Mouse (Mus musculus): Measurements from ENCODE around the gene Ccnb1. TPM values are rescaled to one million over a fixed set of nuclear protein-coding genes. Genes with fewer than 3 reads are reported as not detected.

The Ccnb1 gene
- polyA plus RNA-seq, 1 experiment from 2014 or later: 214 TPM

DNA sequence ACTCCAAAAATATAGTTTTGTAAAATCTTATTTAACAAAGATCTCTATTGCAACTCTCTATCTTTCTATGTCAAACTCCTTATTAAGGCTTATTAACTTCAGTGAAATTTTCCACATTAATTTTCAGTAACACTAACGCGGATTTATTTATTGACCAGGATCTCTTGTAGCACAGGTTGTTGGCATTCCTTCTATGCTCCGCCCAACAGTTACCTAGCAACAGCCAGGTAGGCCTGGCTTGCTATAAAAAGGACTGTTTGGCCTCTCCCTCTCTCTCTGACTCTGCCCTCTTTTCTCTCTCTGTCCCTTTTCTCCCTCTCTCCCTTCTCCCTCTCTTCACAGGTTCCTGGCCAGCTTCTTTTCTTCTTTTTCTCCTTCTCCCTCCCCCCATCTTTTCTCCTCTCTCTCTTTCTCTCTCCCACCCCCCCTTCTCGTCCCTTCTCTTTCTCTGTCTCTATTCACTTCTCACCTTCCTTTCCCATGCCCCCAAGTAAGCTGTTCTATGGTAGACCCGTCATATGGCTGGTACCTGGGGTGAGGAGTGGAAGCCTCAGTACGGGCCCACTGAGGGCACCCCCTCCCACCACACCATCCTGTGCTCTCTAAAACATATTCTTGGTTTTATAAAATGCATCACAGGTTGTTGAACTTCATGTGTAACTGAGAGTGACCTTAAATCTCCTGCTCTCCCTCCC is 1.1 kb upstream of the Ccnb1 start:
- H3K4me1 ChIP-seq (ENCODE audit: control insufficient read depth in 2 of 2, insufficient read depth in 2 of 2, low read length in 2 of 2): peaks cover 5 to 28% of the 10 kb centered on the region in 2 experiments
- WGBS: 79% methylated on average over 6 of the region's 6 CpGs
- no peak overlapping the region for H3K9ac ChIP-seq (ENCODE audit: low read length)
- no peaks in the 10 kb centered on the region for H3K9me3 ChIP-seq (ENCODE audit: control insufficient read depth, low read length)
- peaks cover 26% of the 10 kb centered on the region for H3K36me3 ChIP-seq (ENCODE audit: control insufficient read depth, insufficient read depth, low read length)
- no peaks in the 10 kb centered on the region for H3K27me3 ChIP-seq (ENCODE audit: control insufficient read depth, insufficient read depth, low read length)
- ATAC-seq (ENCODE audit: insufficient number of reproducible peaks, insufficient read depth, low FRiP score, low read depth): no peak
- H3K4me2 ChIP-seq (ENCODE audit: low read length): no peak overlapping the region
- no peak overlapping the region for H3K4me3 ChIP-seq (ENCODE audit: control insufficient read depth in 1 of 2, insufficient read depth in 1 of 2, low read depth in 1 of 2, low read length in 2 of 2)
- no peak overlapping the region for H3K27ac ChIP-seq (replicated peaks in 1 of 2; ENCODE audit: control insufficient read depth in 1 of 2, insufficient read depth in 1 of 2, low read depth in 2 of 2, low read length in 2 of 2)

DNA sequence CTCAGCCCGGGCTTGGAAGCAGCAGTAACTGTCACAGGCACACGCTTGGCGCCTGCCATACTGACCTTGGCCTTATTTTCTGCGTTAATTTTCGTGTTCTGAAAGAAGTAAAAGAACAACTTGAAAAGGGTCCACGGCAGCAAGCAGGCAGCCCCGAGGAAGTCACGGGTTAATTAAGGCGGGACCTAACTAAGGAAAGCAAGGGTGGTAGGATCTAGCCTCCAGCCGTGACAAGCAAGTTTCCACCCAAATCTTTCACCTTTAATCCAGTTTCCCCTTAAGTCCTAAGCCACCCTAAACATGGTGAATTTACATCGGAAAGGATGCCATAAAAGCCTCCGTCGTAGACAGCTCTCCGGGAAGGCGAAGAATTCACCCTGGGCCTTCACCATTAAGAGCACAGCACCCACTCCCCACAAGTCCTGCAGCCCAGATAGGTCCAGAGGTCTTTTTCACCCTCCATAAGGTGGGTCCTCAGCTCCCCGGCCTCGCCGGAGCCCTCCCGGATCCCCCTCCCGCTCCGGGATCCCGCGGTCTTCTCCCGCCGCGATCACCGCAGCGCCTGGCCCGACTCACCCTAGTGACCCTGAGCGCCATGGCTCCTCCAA is 460 bp downstream of the Ccnb1 start:
- peak overlapping the region; percentile 48 to 65 for H3K27ac ChIP-seq (replicated peaks in 1 of 2; ENCODE audit: control insufficient read depth in 1 of 2, insufficient read depth in 1 of 2, low read depth in 2 of 2, low read length in 2 of 2)
- peak; percentile 4; the same call in 1 of the 2 replicates for ATAC-seq (ENCODE audit: insufficient number of reproducible peaks, insufficient read depth, low FRiP score, low read depth)
- H3K4me2 ChIP-seq (ENCODE audit: low read length): peak overlapping the region; percentile 93
- H3K4me1 ChIP-seq (ENCODE audit: control insufficient read depth in 2 of 2, insufficient read depth in 2 of 2, low read length in 2 of 2): peaks cover 5 to 31% of the 10 kb centered on the region in 2 experiments
- no peaks in the 10 kb centered on the region for H3K27me3 ChIP-seq (ENCODE audit: control insufficient read depth, insufficient read depth, low read length)
- WGBS: under 1% methylated on average over 29 of the region's 30 CpGs
- peaks cover 41% of the 10 kb centered on the region for H3K36me3 ChIP-seq (ENCODE audit: control insufficient read depth, insufficient read depth, low read length)
- no peaks in the 10 kb centered on the region for H3K9me3 ChIP-seq (ENCODE audit: control insufficient read depth, low read length)
- H3K9ac ChIP-seq (ENCODE audit: low read length): peak overlapping the region; percentile 91
- peak overlapping the region; percentile 81 to 94 for H3K4me3 ChIP-seq (ENCODE audit: control insufficient read depth in 1 of 2, insufficient read depth in 1 of 2, low read depth in 1 of 2, low read length in 2 of 2)

- Histone ChIP-seq H3K4me3 (ENCODE audit: control insufficient read depth in 1 of 2, insufficient read depth in 1 of 2, low read depth in 1 of 2, low read length in 2 of 2) (no peak overlapping the region), H3K27ac (replicated peaks in 1 of 2; ENCODE audit: control insufficient read depth in 1 of 2, insufficient read depth in 1 of 2, low read depth in 2 of 2, low read length in 2 of 2) (no peak overlapping the region), H3K4me2 (ENCODE audit: low read length) (no peak overlapping the region), H3K9me3 (ENCODE audit: control insufficient read depth, low read length) (no peaks in the 10 kb centered on the region), H3K4me1 (ENCODE audit: control insufficient read depth in 2 of 2, insufficient read depth in 2 of 2, low read length in 2 of 2) (peaks cover 0 to 10% of the 10 kb centered on the region in 2 experiments; a peak in 2 of 4 replicates), H3K27me3 (ENCODE audit: control insufficient read depth, insufficient read depth, low read length) (no peaks in the 10 kb centered on the region), H3K36me3 (ENCODE audit: control insufficient read depth, insufficient read depth, low read length) (peaks cover 48% of the 10 kb centered on the region), H3K9ac (ENCODE audit: low read length) (no peak overlapping the region)
- no peak for ATAC-seq (ENCODE audit: insufficient number of reproducible peaks, insufficient read depth, low FRiP score, low read depth)
- 72% methylated on average over 3 of the region's 3 CpGs for WGBS
Observed at GRCm38 (mm10) chr13:100777491-100777890, 8.9 kb downstream of the Ccnb1 start.

GRCm38 (mm10) chr13:100776710-100777109 is 9.7 kb downstream of the Ccnb1 start:
- Histone ChIP-seq H3K4me3 (ENCODE audit: control insufficient read depth in 1 of 2, insufficient read depth in 1 of 2, low read depth in 1 of 2, low read length in 2 of 2) (no peak overlapping the region), H3K4me2 (ENCODE audit: low read length) (no peak overlapping the region), H3K27me3 (ENCODE audit: control insufficient read depth, insufficient read depth, low read length) (no peaks in the 10 kb centered on the region), H3K4me1 (ENCODE audit: control insufficient read depth in 2 of 2, insufficient read depth in 2 of 2, low read length in 2 of 2) (peaks cover 0 to 7% of the 10 kb centered on the region in 2 experiments; a peak in 2 of 4 replicates), H3K9me3 (ENCODE audit: control insufficient read depth, low read length) (no peaks in the 10 kb centered on the region), H3K36me3 (ENCODE audit: control insufficient read depth, insufficient read depth, low read length) (peaks cover 46% of the 10 kb centered on the region), H3K9ac (ENCODE audit: low read length) (no peak overlapping the region), H3K27ac (replicated peaks in 1 of 2; ENCODE audit: control insufficient read depth in 1 of 2, insufficient read depth in 1 of 2, low read depth in 2 of 2, low read length in 2 of 2) (no peak overlapping the region)
- ATAC-seq (ENCODE audit: insufficient number of reproducible peaks, insufficient read depth, low FRiP score, low read depth): no peak
- WGBS: 56% methylated on average over 6 of the region's 6 CpGs

DNA sequence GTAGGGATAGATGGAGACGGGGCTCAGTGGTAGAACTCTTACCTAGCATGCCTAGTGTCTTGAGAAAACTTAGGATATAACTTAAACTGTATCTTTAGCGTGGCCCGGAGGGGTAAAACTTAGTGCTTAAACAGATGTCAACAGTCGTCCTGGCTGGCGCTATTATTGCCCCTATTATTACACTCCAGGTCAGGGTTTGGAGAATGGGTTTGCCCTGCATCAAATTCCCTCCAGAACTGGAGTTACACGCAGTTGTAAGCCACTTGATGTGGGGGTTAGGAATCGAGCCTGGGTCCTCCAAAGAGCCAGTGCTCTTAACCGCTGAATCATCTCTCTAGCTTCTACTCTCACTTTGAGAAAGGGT is 10.3 kb downstream of the Ccnb1 start:
- Histone ChIP-seq H3K27me3 (ENCODE audit: control insufficient read depth, insufficient read depth, low read length) (no peaks in the 10 kb centered on the region), H3K4me1 (ENCODE audit: control insufficient read depth in 2 of 2, insufficient read depth in 2 of 2, low read length in 2 of 2) (peaks cover 0 to 7% of the 10 kb centered on the region in 2 experiments; a peak in 2 of 4 replicates), H3K36me3 (ENCODE audit: control insufficient read depth, insufficient read depth, low read length) (peaks cover 45% of the 10 kb centered on the region), H3K4me2 (ENCODE audit: low read length) (peak overlapping the region; percentile 93), H3K4me3 (ENCODE audit: control insufficient read depth in 1 of 2, insufficient read depth in 1 of 2, low read depth in 1 of 2, low read length in 2 of 2) (peak overlapping the region; percentile 81 to 88), H3K9ac (ENCODE audit: low read length) (peak overlapping the region; percentile 82), H3K9me3 (ENCODE audit: control insufficient read depth, low read length) (no peaks in the 10 kb centered on the region), H3K27ac (replicated peaks in 1 of 2; ENCODE audit: control insufficient read depth in 1 of 2, insufficient read depth in 1 of 2, low read depth in 2 of 2, low read length in 2 of 2) (no peak overlapping the region)
- 9% methylated on average over 8 of the region's 8 CpGs for WGBS
- ATAC-seq (ENCODE audit: insufficient number of reproducible peaks, insufficient read depth, low FRiP score, low read depth): no peak

GRCm38 (mm10) chr13:100775252-100776055 is 10.9 kb downstream of the Ccnb1 start, which contains the start of gene Cenph:
Cenph (minus strand) TSS chr13:100775899.
- no peaks in the 10 kb centered on the region for H3K9me3 ChIP-seq (ENCODE audit: control insufficient read depth, low read length)
- H3K27me3 ChIP-seq (ENCODE audit: control insufficient read depth, insufficient read depth, low read length): no peaks in the 10 kb centered on the region
- WGBS: under 1% methylated on average over 46 of the region's 46 CpGs
- peak within 1 kb of the TSS; percentile 81 to 88 for H3K4me3 ChIP-seq (ENCODE audit: control insufficient read depth in 1 of 2, insufficient read depth in 1 of 2, low read depth in 1 of 2, low read length in 2 of 2)
- H3K4me2 ChIP-seq (ENCODE audit: low read length): peak within 1 kb of the TSS; percentile 93
- peaks cover 45% of the 10 kb centered on the region for H3K36me3 ChIP-seq (ENCODE audit: control insufficient read depth, insufficient read depth, low read length)
- H3K4me1 ChIP-seq (ENCODE audit: control insufficient read depth in 2 of 2, insufficient read depth in 2 of 2, low read length in 2 of 2): peaks cover 0 to 7% of the 10 kb centered on the region in 2 experiments; a peak in 2 of 4 replicates
- peak within 1 kb of the TSS; percentile 82 for H3K9ac ChIP-seq (ENCODE audit: low read length)
- H3K27ac ChIP-seq (replicated peaks in 1 of 2; ENCODE audit: control insufficient read depth in 1 of 2, insufficient read depth in 1 of 2, low read depth in 2 of 2, low read length in 2 of 2): peak within 1 kb of the TSS in 1 of 2 experiments; percentile 35; a peak in 1 of 4 replicates
- peak; percentile 80; the same call in 1 of the 2 replicates for ATAC-seq (ENCODE audit: insufficient number of reproducible peaks, insufficient read depth, low FRiP score, low read depth)

- Histone ChIP-seq H3K27ac (replicated peaks in 1 of 2; ENCODE audit: control insufficient read depth in 1 of 2, insufficient read depth in 1 of 2, low read depth in 2 of 2, low read length in 2 of 2) (no peak overlapping the region), H3K4me2 (ENCODE audit: low read length) (peak overlapping the region; percentile 93), H3K27me3 (ENCODE audit: control insufficient read depth, insufficient read depth, low read length) (no peaks in the 10 kb centered on the region), H3K4me3 (ENCODE audit: control insufficient read depth in 1 of 2, insufficient read depth in 1 of 2, low read depth in 1 of 2, low read length in 2 of 2) (peak overlapping the region in 1 of 2 experiments; percentile 88; a peak in 2 of 4 replicates), H3K9ac (ENCODE audit: low read length) (peak overlapping the region; percentile 82), H3K36me3 (ENCODE audit: control insufficient read depth, insufficient read depth, low read length) (peaks cover 44% of the 10 kb centered on the region), H3K9me3 (ENCODE audit: control insufficient read depth, low read length) (no peaks in the 10 kb centered on the region), H3K4me1 (ENCODE audit: control insufficient read depth in 2 of 2, insufficient read depth in 2 of 2, low read length in 2 of 2) (peaks cover 0 to 7% of the 10 kb centered on the region in 2 experiments; a peak in 2 of 4 replicates)
- ATAC-seq (ENCODE audit: insufficient number of reproducible peaks, insufficient read depth, low FRiP score, low read depth): no peak
Observed at GRCm38 (mm10) chr13:100774704-100775103, 11.7 kb downstream of the Ccnb1 start.

Measured in heart, embryonic 14.5 days (tissue).